9 mouse cellular contexts compared by ENCODE assay signal in genomic region chr11:69934681-69935080, GRCm38 (mm10). TPM values are rescaled to one million over a fixed set of nuclear protein-coding genes. Genes with fewer than 3 reads are reported as not detected.
A peak's percentile ranks its signal among the peaks of the same experiment; 100 is the strongest.
DNase-seq lines count a peak whose midpoint lies in the region; ATAC-seq and TF ChIP-seq lines count a peak whose summit lies in the region.
"Had no signal": no experiment of that assay in that cellular context is flagged by ENCODE, and none has a peak within 500 bp of the region (broad histone marks: within the 10 kb centered on the region; RNA-seq: fewer than 3 reads in every experiment).

No protein-coding gene starts in this region.

- peaks cover 11% of the 10 kb centered on the region for H3K4me1 ChIP-seq in heart, adult 2 months (ENCODE audit: control insufficient read depth, insufficient read depth, low read length)
- peaks cover 8% of the 10 kb centered on the region for H3K4me1 ChIP-seq in testis, adult 2 months (ENCODE audit: control insufficient read depth, insufficient read depth, low read length)
- H3K4me1 ChIP-seq in liver, embryonic 14.5 days (replicated peaks; ENCODE audit: control insufficient read depth in 2 of 2, insufficient read depth in 2 of 2, low read length in 1 of 2), result peaks cover 10 to 12% of the 10 kb centered on the region in 2 experiments
- peaks cover 6% of the 10 kb centered on the region for H3K4me1 ChIP-seq in stomach, postnatal 0 days (replicated peaks; ENCODE audit: control insufficient read depth, insufficient read depth)

- H3K9ac ChIP-seq in heart, adult 2 months (ENCODE audit: low read depth, low read length), result no peak overlapping the region
- H3K9ac ChIP-seq in liver, embryonic 14.5 days (replicated peaks), result no peak overlapping the region
- H3K9ac ChIP-seq in stomach, postnatal 0 days (ENCODE audit: low read length), result no peak overlapping the region

- H3K9me3 ChIP-seq in liver, embryonic 14.5 days (ENCODE audit: control insufficient read depth, low read length), result no peaks in the 10 kb centered on the region
- H3K9me3 ChIP-seq in stomach, postnatal 0 days (ENCODE audit: control insufficient read depth, low read length), result no peaks in the 10 kb centered on the region

- no peak for TF ChIP-seq EP300 in heart, adult 2 months (IDR thresholded peaks at IDR 0.05; ENCODE audit: insufficient read depth, low read depth, low read length)
- no peak for TF ChIP-seq EP300 in liver, embryonic 14.5 days (IDR thresholded peaks at IDR 0.05; ENCODE audit: low read depth)
- TF ChIP-seq EP300 in stomach, postnatal 0 days (optimal IDR thresholded peaks at IDR 0.05), result no peak

- no peaks in the 10 kb centered on the region for H3K27me3 ChIP-seq in heart, adult 2 months (ENCODE audit: control insufficient read depth, insufficient read depth, low read length)
- no peaks in the 10 kb centered on the region for H3K27me3 ChIP-seq in testis, adult 2 months (ENCODE audit: control insufficient read depth, insufficient read depth, low read length)
- H3K27me3 ChIP-seq in liver, embryonic 14.5 days (ENCODE audit: control insufficient read depth, insufficient read depth, low read length), result peaks cover 53% of the 10 kb centered on the region
- no peaks in the 10 kb centered on the region for H3K27me3 ChIP-seq in stomach, postnatal 0 days (ENCODE audit: control insufficient read depth, insufficient read depth, low read length)

- H3K4me3 ChIP-seq in heart, adult 2 months, result peak overlapping the region; percentile 30; the same call in 1 of the 2 replicates
- peak overlapping the region; percentile 91 for H3K4me3 ChIP-seq in testis, adult 2 months (ENCODE audit: control insufficient read depth, low read depth, low read length)
- peak overlapping the region in 1 of 2 experiments; percentile 25; a peak in 2 of 4 replicates for H3K4me3 ChIP-seq in liver, embryonic 14.5 days (ENCODE audit: insufficient read depth in 1 of 2, low read depth in 2 of 2, low read length in 2 of 2)
- no peak overlapping the region for H3K4me3 ChIP-seq in stomach, postnatal 0 days (ENCODE audit: low read depth, low read length)
- no peak overlapping the region for H3K4me3 ChIP-seq in layer of hippocampus, adult 2 months

- TF ChIP-seq POLR2A in heart, adult 2 months (IDR thresholded peaks at IDR 0.05; ENCODE audit: insufficient read depth, low read depth, low read length), result no peak
- no peak for TF ChIP-seq POLR2A in testis, adult 2 months (IDR thresholded peaks at IDR 0.05; ENCODE audit: control insufficient read depth, low read depth, low read length)

- no peaks in the 10 kb centered on the region for H3K79me2 ChIP-seq in heart, adult 2 months (replicated peaks; ENCODE audit: control insufficient read depth, insufficient read depth, low read length)

- ATAC-seq in liver, embryonic 14.5 days (ENCODE audit: insufficient read depth), result no peak
- ATAC-seq in stomach, postnatal 0 days (ENCODE audit: low FRiP score, low TSS enrichment), result no peak

- no peaks in the 10 kb centered on the region for H3K36me3 ChIP-seq in heart, adult 2 months (ENCODE audit: control insufficient read depth, insufficient read depth, low read length)
- H3K36me3 ChIP-seq in testis, adult 2 months (ENCODE audit: control insufficient read depth, insufficient read depth, low read length), result peaks cover 2% of the 10 kb centered on the region; the same call in 1 of the 2 replicates
- no peaks in the 10 kb centered on the region for H3K36me3 ChIP-seq in liver, embryonic 14.5 days (replicated peaks; ENCODE audit: control insufficient read depth, insufficient read depth, low read depth)
- H3K36me3 ChIP-seq in stomach, postnatal 0 days (ENCODE audit: control insufficient read depth, insufficient read depth, low read length), result no peaks in the 10 kb centered on the region

- H3K27ac ChIP-seq in heart, adult 2 months, result 0 out of 2 replicates have a peak overlapping the region, but pooled peaks have one; percentile 5
- peak overlapping the region; percentile 98 for H3K27ac ChIP-seq in testis, adult 2 months (ENCODE audit: control insufficient read depth, insufficient read depth, low read depth, low read length)
- no peak overlapping the region for H3K27ac ChIP-seq in liver, embryonic 14.5 days
- H3K27ac ChIP-seq in stomach, postnatal 0 days (replicated peaks), result no peak overlapping the region
- H3K27ac ChIP-seq in layer of hippocampus, adult 2 months, result no peak overlapping the region

- 23% methylated on average over 6 of the region's 6 CpGs for WGBS in heart, adult 2 months
- WGBS in liver, embryonic 14.5 days (ENCODE audit: insufficient replicate concordance), result 12% methylated on average over 6 of the region's 6 CpGs
- 15% methylated on average over 6 of the region's 6 CpGs for WGBS in stomach, postnatal 0 days

- intact Hi-C loops in heart, adult 2 months (cut with DNase I), result loop anchor here (1.0 to 5.0 kb wide), 3 partner anchors 15 to 268 kb away; partner anchors contain the start of gene Dvl2

- TF ChIP-seq CTCF in heart, adult 2 months (IDR thresholded peaks at IDR 0.05), result no peak
- no peak for TF ChIP-seq CTCF in testis, adult 2 months (IDR thresholded peaks at IDR 0.05; ENCODE audit: control insufficient read depth, insufficient read depth, insufficient replicate concordance, low read depth, low read length)
- TF ChIP-seq CTCF in liver, embryonic 14.5 days (IDR thresholded peaks at IDR 0.05; ENCODE audit: low read depth), result no peak
- no peak for TF ChIP-seq CTCF in stomach, postnatal 0 days (IDR thresholded peaks at IDR 0.05; ENCODE audit: low read depth)
- no peak for TF ChIP-seq CTCF in layer of hippocampus, adult 2 months (conservative IDR thresholded peaks at IDR 0.05)

- peak overlapping the region; percentile 73 for H3K4me2 ChIP-seq in liver, embryonic 14.5 days (ENCODE audit: low read depth)
- H3K4me2 ChIP-seq in stomach, postnatal 0 days (replicated peaks; ENCODE audit: low read depth), result 0 out of 2 replicates have a peak overlapping the region, but pooled peaks have one; percentile 4

- no peak for DNase-seq in heart, adult 2 months
- DNase-seq in heart, adult 18-20 months, result no peak
- no peak for DNase-seq in testis, postnatal 14 days (ENCODE audit: low spot score)
- no peak for DNase-seq in liver, embryonic 14.5 days (ENCODE audit: low read depth in 3 of 3, low spot score in 3 of 3)
- no peak for DNase-seq in stomach, postnatal 0 days (ENCODE audit: low spot score)
- DNase-seq in layer of hippocampus, adult 2 months (ENCODE audit: low spot score in 2 of 2), result no peak
- DNase-seq in layer of hippocampus, adult 9-11 months, result no peak

RNA-seq across cellular contexts. Expression of gene Ybx2, which starts 0.9 kb away (rescaled TPM):
- 10 to 100 TPM; 16.7 to 22.6 TPM for total RNA-seq in heart, adult 2 months (2021)
- 64.2 and 66.2 TPM in 2 replicates for polyA plus RNA-seq in heart, adult 2 months (2012; rRNA removed)
- total RNA-seq in heart, adult 18-20 months (2021), result 10 to 100 TPM; 14.6 to 23.1 TPM
- 3,709 and 3,883 TPM in 2 replicates for polyA plus RNA-seq in testis, adult 2 months (2012; rRNA removed)
- 0.57 and 0.58 TPM in 2 replicates for polyA plus RNA-seq in liver, embryonic 14.5 days (2012; rRNA removed)
- polyA plus RNA-seq in liver, embryonic 14.5 days (2014; fragmentation: Nextera tagmentation; extraction: Ambion mirVana), result 0.23 TPM in 1 of 2 replicates, not detected in the other
- 1.4 and 1.7 TPM in 2 replicates for polyA plus RNA-seq in stomach, postnatal 0 days (2015; fragmentation: Nextera tagmentation; extraction: Ambion mirVana)
- total RNA-seq in layer of hippocampus, adult 2 months (2021), result 10 to 100 TPM; 12.4 to 14.5 TPM
- total RNA-seq: common myeloid progenitor, adult 5-6 weeks had no signal

RNA-seq across cellular contexts. Expression of gene Eif5a, which starts 12.9 kb away (rescaled TPM):
- 100 to 1,000 TPM; 397 to 444 TPM for total RNA-seq in heart, adult 2 months (2021)
- polyA plus RNA-seq in heart, adult 2 months (2012; rRNA removed), result 360 and 540 TPM in 2 replicates
- total RNA-seq in heart, adult 18-20 months (2021), result 100 to 1,000 TPM; 415 to 425 TPM
- polyA plus RNA-seq in testis, adult 2 months (2012; rRNA removed), result 621 and 702 TPM in 2 replicates
- 652 and 846 TPM in 2 replicates for polyA plus RNA-seq in liver, embryonic 14.5 days (2012; rRNA removed)
- 1,316 and 1,415 TPM in 2 replicates for polyA plus RNA-seq in liver, embryonic 14.5 days (2014; fragmentation: Nextera tagmentation; extraction: Ambion mirVana)
- 1,169 and 1,205 TPM in 2 replicates for polyA plus RNA-seq in stomach, postnatal 0 days (2015; fragmentation: Nextera tagmentation; extraction: Ambion mirVana)
- 100 to 1,000 TPM; 413 to 441 TPM for total RNA-seq in layer of hippocampus, adult 2 months (2021)

RNA-seq across cellular contexts. Expression of gene Slc2a4, which starts 13.3 kb away (rescaled TPM):
- 100 to 1,000 TPM; 363 to 456 TPM for total RNA-seq in heart, adult 2 months (2021)
- 516 and 737 TPM in 2 replicates for polyA plus RNA-seq in heart, adult 2 months (2012; rRNA removed)
- total RNA-seq in heart, adult 18-20 months (2021), result 100 to 1,000 TPM; 402 to 439 TPM
- polyA plus RNA-seq in testis, adult 2 months (2012; rRNA removed), result 1.9 and 3.6 TPM in 2 replicates
- 17.0 and 17.4 TPM in 2 replicates for polyA plus RNA-seq in liver, embryonic 14.5 days (2012; rRNA removed)
- 12.6 and 14.0 TPM in 2 replicates for polyA plus RNA-seq in liver, embryonic 14.5 days (2014; fragmentation: Nextera tagmentation; extraction: Ambion mirVana)
- polyA plus RNA-seq in stomach, postnatal 0 days (2015; fragmentation: Nextera tagmentation; extraction: Ambion mirVana), result 36.4 and 40.5 TPM in 2 replicates
- total RNA-seq in layer of hippocampus, adult 2 months (2021), result 1 to 10 TPM; 1.8 to 2.2 TPM

RNA-seq across cellular contexts. Expression of gene Gps2, which starts 21.0 kb away (rescaled TPM):
- 10 to 100 TPM; 27.2 to 28.4 TPM for total RNA-seq in heart, adult 2 months (2021)
- 53.9 and 63.9 TPM in 2 replicates for polyA plus RNA-seq in heart, adult 2 months (2012; rRNA removed)
- total RNA-seq in heart, adult 18-20 months (2021), result 10 to 100 TPM; 26.2 to 27.5 TPM
- polyA plus RNA-seq in testis, adult 2 months (2012; rRNA removed), result 290 and 295 TPM in 2 replicates
- polyA plus RNA-seq in liver, embryonic 14.5 days (2012; rRNA removed), result 79.5 and 93.1 TPM in 2 replicates
- polyA plus RNA-seq in liver, embryonic 14.5 days (2014; fragmentation: Nextera tagmentation; extraction: Ambion mirVana), result 82.7 and 91.2 TPM in 2 replicates
- 40.6 and 43.3 TPM in 2 replicates for polyA plus RNA-seq in stomach, postnatal 0 days (2015; fragmentation: Nextera tagmentation; extraction: Ambion mirVana)
- 10 to 100 TPM; 35.6 to 41.5 TPM for total RNA-seq in layer of hippocampus, adult 2 months (2021)

RNA-seq across cellular contexts. Expression of gene Cldn7, which starts 29.9 kb away (rescaled TPM):
- total RNA-seq in heart, adult 2 months (2021), result not detected
- 0.50 and 3.5 TPM in 2 replicates for polyA plus RNA-seq in heart, adult 2 months (2012; rRNA removed)
- 1 to 10 TPM in 1 of 2 experiments, not detected in 1; 1.3 TPM for total RNA-seq in heart, adult 18-20 months (2021)
- polyA plus RNA-seq in testis, adult 2 months (2012; rRNA removed), result 3.0 and 4.9 TPM in 2 replicates
- polyA plus RNA-seq in liver, embryonic 14.5 days (2012; rRNA removed), result 2.0 and 4.0 TPM in 2 replicates
- polyA plus RNA-seq in liver, embryonic 14.5 days (2014; fragmentation: Nextera tagmentation; extraction: Ambion mirVana), result 2.2 TPM in 2 replicates
- 119 and 125 TPM in 2 replicates for polyA plus RNA-seq in stomach, postnatal 0 days (2015; fragmentation: Nextera tagmentation; extraction: Ambion mirVana)
- not detected for total RNA-seq in layer of hippocampus, adult 2 months (2021)
- total RNA-seq: common myeloid progenitor, adult 5-6 weeks had no signal

Comparison
In these comparisons a context has a peak if more than half of its experiments do, and no peak if none do; other contexts are left out.
1. H3K27ac ChIP-seq: peak in heart, adult 2 months (single experiment) and testis, adult 2 months (single experiment); none in liver, embryonic 14.5 days (single experiment), stomach, postnatal 0 days (single experiment) and layer of hippocampus, adult 2 months (single experiment).
2. H3K4me3 ChIP-seq: peak in heart, adult 2 months (single experiment) and testis, adult 2 months (single experiment); none in stomach, postnatal 0 days (single experiment) and layer of hippocampus, adult 2 months (single experiment).
3. RNA of gene Ybx2, which starts 0.9 kb away (polyA plus RNA-seq): 3,709 to 3,883 TPM in testis, adult 2 months; 64.2 to 66.2 TPM in heart, adult 2 months, 1.4 to 1.7 TPM in stomach, postnatal 0 days and 0.23 to 0.58 TPM in liver, embryonic 14.5 days; every median in the first group is over 10 times any median in the second.
4. RNA of gene Slc2a4, which starts 13.3 kb away (polyA plus RNA-seq): 516 to 737 TPM in heart, adult 2 months; 36.4 to 40.5 TPM in stomach, postnatal 0 days, 12.6 to 17.4 TPM in liver, embryonic 14.5 days and 1.9 to 3.6 TPM in testis, adult 2 months; every median in the first group is over 10 times any median in the second.